Mouse (Mus musculus) neural tube, embryonic 12.5 days (tissue): ENCODE data around the gene Crispld2. TPM values are rescaled to one million over a fixed set of nuclear protein-coding genes. Genes with fewer than 3 reads are reported as not detected.

Experiments used
- ATAC-seq: fragments of 200-750 bp; cut with Nextera tagmentation; 2 replicates; pipeline ENCODE4 v1.8.0; 2017; ENCODE audit warnings: low read depth, mild to moderate bottlenecking, moderate TSS enrichment, moderate library complexity; ENCODE audit not compliant: low FRiP score
- H3K27ac ChIP-seq: fragments of 300-500 bp; sonication (generic); 2 replicates; pipeline ENCODE4 v1.5.1; 2016
- H3K27me3 ChIP-seq: fragments of 300-500 bp; sonication (generic); replicated peaks from 2 replicates; pipeline ENCODE4 v1.6.1; 2016; ENCODE audit warnings: mild to moderate bottlenecking
- H3K36me3 ChIP-seq: fragments of 300-500 bp; sonication (generic); 2 replicates; pipeline ENCODE4 v1.6.1; 2016; ENCODE audit warnings: mild to moderate bottlenecking
- H3K4me1 ChIP-seq: fragments of 300-500 bp; sonication (generic); 2 replicates; pipeline ENCODE4 v1.6.1; 2016
- H3K4me2 ChIP-seq: fragments of 300-500 bp; sonication (generic); replicated peaks from 2 replicates; pipeline ENCODE4 v1.6.1; 2016; ENCODE audit warnings: mild to moderate bottlenecking
- H3K4me3 ChIP-seq: fragments of 300-500 bp; sonication (generic); 2 replicates; pipeline ENCODE4 v1.5.1; 2016
- H3K9ac ChIP-seq: fragments of 300-500 bp; sonication (generic); 2 replicates; pipeline ENCODE4 v1.6.1; 2016; ENCODE audit warnings: mild to moderate bottlenecking
- H3K9me3 ChIP-seq: fragments of 300-500 bp; sonication (generic); 2 replicates; pipeline ENCODE4 v1.6.1; 2016; ENCODE audit warnings: mild to moderate bottlenecking
- WGBS: fragments of 180-500 bp; shearing (Covaris S2); methylation state at CpG from one replicate; pipeline ENCODE4 v1.1.7; 2016; 5-methylcytosine and 5-hydroxymethylcytosine counted together
- polyA plus RNA-seq: library from polyadenylated mRNA; unstranded; fragments of >200 nt; fragmentation: Nextera tagmentation; extraction: Ambion mirVana; gene quantifications from 2 replicates; pipeline ENCODE4 v1.2.1, GENCODE M21; 2016

Gene Crispld2
- polyA plus RNA-seq, 1 experiment from 2014 or later = 5.2 TPM

DNA sequence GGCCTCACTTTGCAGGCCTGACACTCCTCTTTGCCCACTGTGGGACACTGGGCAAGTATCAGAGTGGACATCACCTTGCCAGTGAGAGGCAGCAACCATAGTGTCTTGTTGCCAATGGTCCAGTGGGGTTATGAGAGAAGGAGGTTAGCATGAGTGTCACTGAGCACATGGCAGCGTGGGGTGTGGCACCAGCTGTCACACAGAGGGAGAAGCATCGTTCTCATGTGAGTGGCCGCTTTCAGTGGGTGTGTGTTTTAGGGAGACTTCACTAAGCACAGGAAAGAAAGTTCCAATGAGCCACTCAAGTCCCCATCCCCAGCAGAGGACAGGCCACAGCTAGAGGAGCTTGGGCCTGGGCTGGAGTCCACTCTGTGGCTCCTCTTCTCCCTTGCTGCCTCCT is 62.6 kb downstream of the Crispld2 start:
- Histone ChIP-seq H3K4me3 (no peak overlapping the region), H3K36me3 (no peaks in the 10 kb centered on the region), H3K27me3 (no peaks in the 10 kb centered on the region), H3K27ac (no peak overlapping the region), H3K4me1 (no peaks in the 10 kb centered on the region), H3K4me2 (no peak overlapping the region), H3K9me3 (peaks cover 8% of the 10 kb centered on the region; the same call in 1 of the 2 replicates), H3K9ac (no peak overlapping the region)
- ATAC-seq = no peak
- WGBS = 88% methylated on average over 3 of the region's 3 CpGs

DNA sequence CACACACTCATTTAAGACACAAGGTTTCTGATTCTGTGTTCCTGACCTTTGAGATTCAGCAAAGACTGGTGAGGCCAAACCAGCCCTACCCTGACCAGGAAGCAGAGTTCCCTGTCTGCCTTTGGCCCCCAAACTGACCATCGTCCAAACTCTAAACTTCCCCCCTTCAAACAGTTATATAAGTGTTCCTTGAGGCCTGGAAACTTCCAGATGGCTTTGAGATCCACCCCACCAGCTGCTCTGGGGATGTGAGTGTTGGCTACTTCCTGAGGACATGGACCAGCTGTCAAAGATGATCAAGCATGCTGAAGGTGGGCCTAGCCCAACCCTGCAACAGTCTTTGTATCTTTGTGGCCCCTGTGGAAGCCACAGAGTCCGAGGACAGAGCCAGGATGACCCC is 64.8 kb downstream of the Crispld2 start:
- Histone ChIP-seq H3K4me3 (no peak overlapping the region), H3K27me3 (no peaks in the 10 kb centered on the region), H3K9me3 (peaks cover 8% of the 10 kb centered on the region; the same call in 1 of the 2 replicates), H3K9ac (no peak overlapping the region), H3K4me1 (no peaks in the 10 kb centered on the region), H3K27ac (no peak overlapping the region), H3K36me3 (no peaks in the 10 kb centered on the region), H3K4me2 (no peak overlapping the region)
- no peak for ATAC-seq
- WGBS = 70% methylated on average over 2 of the region's 2 CpGs

DNA sequence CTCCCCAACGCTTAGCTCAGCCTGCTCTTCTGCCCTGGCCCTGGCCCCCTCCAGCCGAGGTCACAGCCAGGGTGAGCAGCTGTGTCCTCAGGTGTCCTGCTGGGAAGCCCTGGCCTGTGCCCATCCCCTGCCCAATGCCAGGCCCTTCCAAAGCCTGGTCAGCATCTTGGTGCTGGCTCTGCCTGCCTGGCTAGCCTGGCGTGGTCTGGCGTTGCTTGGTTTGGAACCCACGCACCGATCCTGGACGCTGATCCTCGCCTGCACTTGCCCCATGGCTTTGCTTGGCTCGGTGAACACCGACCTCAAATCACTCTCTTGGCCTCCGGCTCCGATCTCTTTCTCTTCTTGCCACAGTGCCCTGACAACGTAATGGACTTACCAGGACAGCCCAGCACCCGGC is 70.5 kb downstream of the Crispld2 start:
- H3K4me2 ChIP-seq = no peak overlapping the region
- H3K9me3 ChIP-seq = no peaks in the 10 kb centered on the region
- no peaks in the 10 kb centered on the region for H3K36me3 ChIP-seq
- H3K4me3 ChIP-seq = no peak overlapping the region
- no peaks in the 10 kb centered on the region for H3K4me1 ChIP-seq
- H3K27me3 ChIP-seq = no peaks in the 10 kb centered on the region
- H3K9ac ChIP-seq = no peak overlapping the region
- no peak for ATAC-seq
- H3K27ac ChIP-seq = no peak overlapping the region
- WGBS = 90% methylated on average over 14 of the region's 14 CpGs

DNA sequence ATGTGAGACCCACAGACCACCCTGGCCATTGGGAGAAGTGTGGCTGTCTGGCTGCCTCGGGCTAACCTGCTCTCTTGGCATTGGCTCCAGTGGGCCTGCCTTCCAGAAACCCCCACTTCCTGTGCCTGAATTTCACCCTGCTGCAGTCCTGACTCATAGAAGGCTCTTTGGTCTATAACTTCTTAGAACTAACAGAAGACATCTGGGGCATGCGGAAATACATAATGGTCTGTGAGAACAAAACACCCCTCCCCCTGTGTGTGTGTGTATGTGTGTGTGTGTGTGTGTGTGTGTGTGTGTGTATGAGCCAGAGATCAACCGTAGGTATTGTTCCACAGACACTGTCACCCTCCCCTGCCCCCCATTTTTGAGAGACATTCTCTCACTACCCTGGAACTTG is 71.1 kb downstream of the Crispld2 start:
- WGBS = 93% methylated on average over 3 of the region's 3 CpGs
- no peak overlapping the region for H3K4me2 ChIP-seq
- H3K4me1 ChIP-seq = no peaks in the 10 kb centered on the region
- H3K36me3 ChIP-seq = no peaks in the 10 kb centered on the region
- H3K9me3 ChIP-seq = no peaks in the 10 kb centered on the region
- H3K4me3 ChIP-seq = no peak overlapping the region
- no peak overlapping the region for H3K9ac ChIP-seq
- H3K27ac ChIP-seq = no peak overlapping the region
- no peak for ATAC-seq
- no peaks in the 10 kb centered on the region for H3K27me3 ChIP-seq

DNA sequence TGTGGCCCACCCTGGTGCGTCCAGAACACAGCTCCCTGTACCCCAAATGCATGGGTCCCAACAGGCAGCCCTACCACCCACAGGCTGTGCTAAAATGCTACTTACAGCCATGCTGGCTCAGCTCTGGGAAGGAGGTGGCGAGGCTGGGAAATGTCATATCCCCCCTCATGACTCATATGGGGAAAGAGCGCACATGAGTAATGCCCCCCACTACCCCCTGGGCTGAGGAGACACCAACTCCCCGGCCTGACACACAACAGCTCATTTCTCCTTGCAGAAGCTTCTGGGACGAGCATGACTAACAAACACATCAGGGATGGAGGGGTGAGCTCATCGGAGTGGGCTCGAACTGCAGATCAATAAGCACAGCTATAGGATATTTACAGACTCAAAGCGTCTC is 73.4 kb downstream of the Crispld2 start:
- WGBS = 93% methylated on average over 8 of the region's 8 CpGs
- Histone ChIP-seq H3K9ac (no peak overlapping the region), H3K27me3 (no peaks in the 10 kb centered on the region), H3K4me2 (no peak overlapping the region), H3K4me1 (no peaks in the 10 kb centered on the region), H3K4me3 (no peak overlapping the region), H3K9me3 (no peaks in the 10 kb centered on the region), H3K36me3 (no peaks in the 10 kb centered on the region), H3K27ac (no peak overlapping the region)
- ATAC-seq = no peak

DNA sequence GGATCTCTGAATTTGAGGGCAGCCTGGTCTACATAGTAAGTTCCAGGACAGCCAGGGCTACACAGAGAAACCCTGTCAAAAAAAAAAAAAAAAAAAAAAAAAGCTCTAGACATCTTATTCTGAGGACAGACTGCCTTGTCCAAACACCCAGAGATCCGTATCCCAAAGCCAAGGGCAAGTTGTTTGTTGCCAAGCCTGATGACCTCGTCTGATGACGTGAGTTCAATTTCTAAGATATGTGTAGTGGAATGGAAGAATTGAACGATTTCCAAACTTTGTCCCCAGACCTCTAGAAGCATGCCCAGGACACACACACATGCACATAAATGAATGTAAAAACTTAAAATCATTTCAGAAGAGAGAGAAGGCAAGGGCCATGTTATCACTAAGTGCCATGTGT is 74.0 kb downstream of the Crispld2 start:
- WGBS = 90% methylated on average over 4 of the region's 4 CpGs
- H3K36me3 ChIP-seq = no peaks in the 10 kb centered on the region
- no peaks in the 10 kb centered on the region for H3K9me3 ChIP-seq

DNA sequence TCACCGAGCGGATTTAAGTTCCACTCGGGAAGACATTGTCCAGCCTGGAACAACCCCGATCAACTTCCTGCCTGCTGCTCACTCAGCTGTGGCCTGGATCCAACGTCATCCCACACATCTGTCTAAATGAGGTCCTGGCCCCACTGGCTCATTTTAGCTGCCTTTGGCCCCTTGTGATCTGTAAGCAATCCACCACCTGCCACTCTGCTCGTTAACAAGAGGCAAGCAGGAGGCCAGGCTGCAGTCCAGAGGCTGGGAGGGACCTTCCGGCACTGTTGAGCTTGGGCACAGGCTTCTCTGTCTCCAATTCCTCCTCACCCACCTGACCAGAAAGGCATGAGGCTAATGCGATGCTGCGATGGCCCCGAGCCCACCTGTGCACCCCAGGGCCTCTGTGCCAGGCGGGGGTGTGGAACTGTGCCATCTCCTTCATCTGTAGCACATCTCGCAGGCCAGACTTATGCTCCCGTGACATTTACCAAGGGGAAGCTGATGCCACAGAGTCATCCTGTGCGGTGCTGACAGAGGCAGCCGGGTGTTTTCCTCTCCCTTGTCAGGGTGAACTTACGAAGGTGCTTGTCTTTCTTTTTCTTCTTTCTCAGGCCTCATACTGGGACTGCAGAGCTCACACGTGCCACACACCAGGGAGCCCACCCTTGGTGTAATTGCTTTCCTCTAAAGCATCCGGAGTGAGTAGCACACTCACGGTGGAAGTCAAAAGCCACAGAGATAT is 75.9 kb downstream of the Crispld2 start:
- Histone ChIP-seq H3K4me1 (peaks cover 5% of the 10 kb centered on the region; the same call in 1 of the 2 replicates), H3K9me3 (no peaks in the 10 kb centered on the region), H3K27ac (no peak overlapping the region), H3K4me3 (no peak overlapping the region), H3K9ac (no peak overlapping the region), H3K36me3 (no peaks in the 10 kb centered on the region), H3K4me2 (no peak overlapping the region), H3K27me3 (no peaks in the 10 kb centered on the region)
- no peak for ATAC-seq
- WGBS = 57% methylated on average over 19 of the region's 19 CpGs

More for the DNA sequence above, 74.0 kb downstream of the Crispld2 start:
- Histone ChIP-seq H3K4me2 (no peak overlapping the region), H3K27me3 (no peaks in the 10 kb centered on the region), H3K27ac (no peak overlapping the region), H3K9ac (no peak overlapping the region), H3K4me3 (no peak overlapping the region), H3K4me1 (no peaks in the 10 kb centered on the region)
- no peak for ATAC-seq

DNA sequence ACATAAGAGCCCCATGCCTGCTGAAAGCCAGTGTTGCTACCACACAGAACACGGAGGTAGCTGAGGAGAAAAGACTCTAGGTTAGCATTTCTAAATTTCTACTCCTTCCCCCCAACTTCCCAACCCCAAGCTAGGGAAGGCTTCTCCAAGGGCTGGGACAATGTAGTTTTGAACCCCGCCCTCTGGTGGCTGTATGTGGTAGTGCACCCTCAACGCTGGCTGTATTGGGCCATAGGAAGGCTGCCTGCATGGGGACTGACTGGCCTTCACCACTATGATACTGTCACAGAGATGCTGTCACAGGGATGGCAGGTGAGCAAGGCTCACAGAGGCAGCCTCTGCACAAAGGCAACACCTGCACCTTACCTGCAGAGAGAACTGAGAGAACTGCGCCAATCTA is 79.4 kb downstream of the Crispld2 start:
- 27% methylated on average over 4 of the region's 4 CpGs for WGBS
- Histone ChIP-seq H3K27me3 (no peaks in the 10 kb centered on the region), H3K4me2 (no peak overlapping the region), H3K4me3 (no peak overlapping the region), H3K27ac (no peak overlapping the region), H3K9ac (no peak overlapping the region), H3K4me1 (peaks cover 5% of the 10 kb centered on the region; the same call in 1 of the 2 replicates), H3K36me3 (no peaks in the 10 kb centered on the region), H3K9me3 (no peaks in the 10 kb centered on the region)
- ATAC-seq = no peak

DNA sequence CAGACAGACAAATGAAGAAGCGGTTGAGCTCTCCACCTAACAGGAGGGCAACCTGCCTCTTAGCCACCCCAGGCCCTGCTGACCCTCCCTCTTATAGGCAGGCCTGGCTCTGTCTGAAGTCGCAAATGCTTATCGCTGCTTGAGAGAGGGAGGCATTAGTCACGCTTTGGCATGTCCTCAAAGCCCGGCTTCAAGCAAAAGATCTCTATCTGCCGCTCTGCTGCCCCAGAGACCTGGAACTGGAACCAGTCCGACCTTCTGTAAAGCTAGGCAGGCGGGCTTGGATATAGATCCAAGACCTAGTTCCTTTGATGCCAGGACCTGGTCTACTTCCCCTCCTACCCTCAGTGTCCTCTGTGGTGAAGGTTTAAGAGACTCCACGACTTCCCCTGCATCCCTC is 80.0 kb downstream of the Crispld2 start:
- Histone ChIP-seq H3K4me3 (no peak overlapping the region), H3K9me3 (no peaks in the 10 kb centered on the region), H3K9ac (no peak overlapping the region), H3K27ac (no peak overlapping the region), H3K36me3 (no peaks in the 10 kb centered on the region), H3K4me1 (peaks cover 5% of the 10 kb centered on the region; the same call in 1 of the 2 replicates), H3K4me2 (no peak overlapping the region), H3K27me3 (no peaks in the 10 kb centered on the region)
- WGBS = 66% methylated on average over 9 of the region's 9 CpGs
- no peak for ATAC-seq

DNA sequence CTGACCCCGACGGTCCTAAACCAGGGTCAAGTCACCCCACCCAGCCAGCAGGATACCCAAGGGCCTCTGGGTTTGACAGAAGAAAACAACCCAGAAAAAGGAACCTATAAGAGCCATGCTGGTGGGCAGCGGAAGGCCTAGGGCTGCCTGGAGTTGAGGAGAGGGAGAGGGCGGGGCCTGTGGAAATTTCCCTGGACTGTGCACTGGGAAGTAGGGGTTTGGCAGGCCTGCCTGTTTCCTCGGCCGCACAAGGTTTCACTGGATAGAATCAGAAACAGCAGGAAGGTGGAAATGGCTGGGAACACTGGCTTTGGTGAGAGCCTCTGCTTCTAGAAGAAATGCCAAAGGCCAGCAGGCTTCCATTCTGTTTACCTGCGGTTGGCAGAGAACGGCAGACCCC is 80.6 kb downstream of the Crispld2 start:
- no peak overlapping the region for H3K9ac ChIP-seq
- no peak for ATAC-seq
- peaks cover 5% of the 10 kb centered on the region; the same call in 1 of the 2 replicates for H3K4me1 ChIP-seq
- no peaks in the 10 kb centered on the region for H3K36me3 ChIP-seq
- H3K4me2 ChIP-seq = no peak overlapping the region
- no peaks in the 10 kb centered on the region for H3K9me3 ChIP-seq
- H3K27me3 ChIP-seq = no peaks in the 10 kb centered on the region
- H3K27ac ChIP-seq = no peak overlapping the region
- 88% methylated on average over 8 of the region's 8 CpGs for WGBS
- no peak overlapping the region for H3K4me3 ChIP-seq

DNA sequence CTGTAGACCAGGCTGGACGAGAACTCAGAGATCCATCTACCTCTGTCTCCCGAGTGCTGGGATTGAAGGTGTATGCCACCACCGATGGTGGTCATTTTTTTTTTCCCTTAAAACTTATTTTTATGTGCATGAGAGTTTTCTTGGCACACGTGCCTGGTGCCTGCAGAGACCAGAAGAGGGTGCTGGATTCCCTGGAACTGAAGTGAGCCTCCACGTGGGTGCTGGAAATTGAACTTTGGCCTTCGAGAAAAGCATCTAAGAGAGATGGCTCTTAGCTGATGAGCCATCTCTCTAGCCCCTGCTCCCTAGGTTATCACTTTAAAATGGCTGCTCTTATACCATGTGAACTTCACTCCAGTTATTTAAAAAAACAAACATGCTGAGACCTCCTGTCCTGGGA is 82.3 kb downstream of the Crispld2 start:
- Histone ChIP-seq H3K4me1 (peaks cover 5% of the 10 kb centered on the region; the same call in 1 of the 2 replicates), H3K4me2 (no peak overlapping the region), H3K27me3 (no peaks in the 10 kb centered on the region), H3K36me3 (no peaks in the 10 kb centered on the region), H3K9ac (no peak overlapping the region), H3K27ac (no peak overlapping the region), H3K9me3 (no peaks in the 10 kb centered on the region), H3K4me3 (no peak overlapping the region)
- no peak for ATAC-seq
- 72% methylated on average over 6 of the region's 6 CpGs for WGBS

DNA sequence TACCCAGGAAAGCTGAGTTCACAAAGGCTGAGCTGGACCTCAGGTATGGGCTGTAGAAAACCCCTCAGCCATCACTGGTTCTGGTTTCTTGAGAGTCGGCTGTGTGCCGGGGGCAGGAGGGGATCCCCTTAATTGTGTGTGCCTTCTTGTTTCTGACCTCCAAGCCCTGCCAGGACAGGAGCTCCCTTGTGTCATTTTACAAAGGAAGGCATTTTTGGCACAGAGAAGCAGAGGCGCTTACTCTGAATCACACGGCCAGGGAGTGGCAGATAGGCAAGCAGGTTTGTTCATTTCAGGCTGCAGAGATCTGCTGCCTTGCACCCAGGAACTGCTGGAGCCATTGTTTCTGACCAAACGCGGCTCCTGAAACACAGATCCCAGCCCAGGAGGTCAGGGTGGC is 83.1 kb downstream of the Crispld2 start:
- Histone ChIP-seq H3K4me3 (no peak overlapping the region), H3K36me3 (no peaks in the 10 kb centered on the region), H3K9ac (0 out of 2 replicates have a peak overlapping the region, but pooled peaks have one; percentile 26), H3K27me3 (no peaks in the 10 kb centered on the region), H3K4me1 (peaks cover 5% of the 10 kb centered on the region; the same call in 1 of the 2 replicates), H3K9me3 (no peaks in the 10 kb centered on the region), H3K27ac (no peak overlapping the region), H3K4me2 (no peak overlapping the region)
- no peak for ATAC-seq
- WGBS = 62% methylated on average over 6 of the region's 6 CpGs

DNA sequence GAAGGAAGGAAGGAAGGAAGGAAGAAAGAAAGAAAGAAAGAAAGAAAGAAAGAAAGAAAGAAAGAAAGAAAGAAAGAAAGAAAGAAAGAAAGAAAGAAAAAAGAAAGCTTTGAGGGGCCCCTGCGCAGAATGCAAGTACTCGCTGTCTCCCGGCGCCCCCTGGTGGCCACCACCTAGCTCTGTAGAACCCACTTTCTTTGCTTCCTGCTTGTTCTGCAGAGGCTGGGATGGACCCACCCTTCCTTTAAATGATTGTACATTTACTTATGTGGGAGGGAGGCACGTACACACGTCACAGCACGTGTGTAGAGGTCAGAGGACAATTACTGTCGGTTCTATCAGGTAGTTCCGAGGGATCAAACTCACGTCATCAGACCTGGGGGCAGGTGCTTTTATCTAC is 85.8 kb downstream of the Crispld2 start:
- no peak overlapping the region for H3K4me3 ChIP-seq
- H3K36me3 ChIP-seq = peaks cover 27% of the 10 kb centered on the region
- WGBS = 17% methylated on average over 10 of the region's 10 CpGs
- no peaks in the 10 kb centered on the region for H3K27me3 ChIP-seq
- no peak overlapping the region for H3K27ac ChIP-seq
- H3K9me3 ChIP-seq = no peaks in the 10 kb centered on the region
- H3K4me2 ChIP-seq = no peak overlapping the region
- H3K4me1 ChIP-seq = no peaks in the 10 kb centered on the region
- H3K9ac ChIP-seq = no peak overlapping the region
- 0 out of 2 replicates have a peak, but pooled peaks have one; percentile 54 for ATAC-seq
